24 mouse cellular contexts compared by ENCODE assay signal in the genomic region with DNA sequence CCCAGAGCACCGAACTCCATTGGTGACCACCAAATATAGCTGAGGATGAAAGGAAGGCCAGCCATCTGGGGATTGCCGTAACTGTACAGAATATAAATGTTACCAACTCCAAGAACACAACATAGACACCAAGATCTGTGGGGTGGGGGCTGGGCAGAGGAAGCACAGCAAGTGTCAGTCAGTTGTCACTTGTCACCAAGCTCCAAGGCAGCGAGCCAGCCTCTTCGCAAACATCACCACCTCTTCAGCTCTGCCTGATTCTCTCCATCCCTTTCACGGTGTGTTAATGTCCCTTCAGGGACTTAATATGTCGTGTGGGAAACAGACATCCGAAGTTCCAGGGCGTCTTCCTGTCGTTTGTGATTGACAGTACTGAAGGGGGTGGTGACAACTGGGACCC.
A peak's percentile ranks its signal among the peaks of the same experiment; 100 is the strongest.
DNase-seq lines count a peak whose midpoint lies in the region; ATAC-seq and TF ChIP-seq lines count a peak whose summit lies in the region.
"Had no signal": no experiment of that assay in that cellular context is flagged by ENCODE, and none has a peak within 500 bp of the region (broad histone marks: within the 10 kb centered on the region; RNA-seq: fewer than 3 reads in every experiment).

No protein-coding gene starts in this region.

- no peaks in the 10 kb centered on the region for H3K36me3 ChIP-seq in forebrain, embryonic 13.5 days (ENCODE audit: poor library complexity, severe bottlenecking)
- no peaks in the 10 kb centered on the region for H3K36me3 ChIP-seq in forebrain, embryonic 11.5 days (ENCODE audit: control insufficient read depth, insufficient read depth, low read length)
- H3K36me3 ChIP-seq in forebrain, embryonic 15.5 days, result no peaks in the 10 kb centered on the region
- H3K36me3 ChIP-seq in forebrain, embryonic 12.5 days (replicated peaks), result no peaks in the 10 kb centered on the region
- no peaks in the 10 kb centered on the region for H3K36me3 ChIP-seq in forebrain, postnatal 0 days (ENCODE audit: insufficient read depth)
- H3K36me3 ChIP-seq: embryonic facial prominence, embryonic 13.5 days; embryonic facial prominence, embryonic 15.5 days; G1E had no signal

- ATAC-seq in forebrain, embryonic 13.5 days, result peak; percentile 38; the same call in 1 of the 2 replicates
- ATAC-seq in forebrain, embryonic 11.5 days (replicated peaks; ENCODE audit: low FRiP score), result no peak
- no peak; the same call in 1 of the 2 replicates for ATAC-seq in forebrain, embryonic 15.5 days (replicated peaks)
- ATAC-seq in forebrain, embryonic 12.5 days (ENCODE audit: low FRiP score), result no peak
- ATAC-seq in forebrain, postnatal 0 days, result peak; percentile 20; the same call in 1 of the 2 replicates
- ATAC-seq: activated CD4-positive, CD25-positive, alpha-beta regulatory T cell, adult 4 months; CD4-positive, CD25-positive, alpha-beta regulatory T cell, adult 4 months; Patski had no signal

- no peak overlapping the region for H3K4me3 ChIP-seq in forebrain, embryonic 13.5 days
- no peak overlapping the region for H3K4me3 ChIP-seq in forebrain, embryonic 11.5 days (ENCODE audit: low read depth, low read length)
- H3K4me3 ChIP-seq in forebrain, embryonic 15.5 days, result no peak overlapping the region
- no peak overlapping the region for H3K4me3 ChIP-seq in forebrain, embryonic 12.5 days (replicated peaks)
- H3K4me3 ChIP-seq in forebrain, postnatal 0 days (ENCODE audit: low read depth, low read length), result no peak overlapping the region
- H3K4me3 ChIP-seq: embryonic facial prominence, embryonic 13.5 days; embryonic facial prominence, embryonic 15.5 days; erythroblast, embryonic 14.5 days had no signal

- no peak overlapping the region for H3K4me2 ChIP-seq in forebrain, embryonic 13.5 days
- H3K4me2 ChIP-seq in forebrain, embryonic 11.5 days (ENCODE audit: low read depth, low read length, severe bottlenecking), result no peak overlapping the region
- no peak overlapping the region for H3K4me2 ChIP-seq in forebrain, embryonic 15.5 days (replicated peaks)
- H3K4me2 ChIP-seq in forebrain, embryonic 12.5 days, result no peak overlapping the region
- no peak overlapping the region for H3K4me2 ChIP-seq in forebrain, postnatal 0 days (ENCODE audit: low read depth)
- H3K4me2 ChIP-seq: embryonic facial prominence, embryonic 13.5 days; embryonic facial prominence, embryonic 15.5 days had no signal

- no peak overlapping the region for H3K9ac ChIP-seq in forebrain, embryonic 13.5 days
- H3K9ac ChIP-seq in forebrain, embryonic 11.5 days (ENCODE audit: low read length), result no peak overlapping the region
- H3K9ac ChIP-seq in forebrain, embryonic 15.5 days (replicated peaks), result no peak overlapping the region
- no peak overlapping the region for H3K9ac ChIP-seq in forebrain, embryonic 12.5 days
- H3K9ac ChIP-seq in forebrain, postnatal 0 days, result no peak overlapping the region
- H3K9ac ChIP-seq: embryonic facial prominence, embryonic 13.5 days; embryonic facial prominence, embryonic 15.5 days had no signal

- DNase-seq in forebrain, embryonic 11.5 days (ENCODE audit: low spot score), result no peak
- no peak for DNase-seq in forebrain, postnatal 0 days
- no peak for DNase-seq in right cerebral cortex, postnatal 4 days
- DNase-seq: adrenal gland, adult 8-10 months; adrenal gland, postnatal 14 days; adrenal gland, postnatal 36 days; B cell, adult 2 months; cerebellum, adult 11 months; cerebellum, adult 18-20 months; cerebellum, adult 8-10 months; cerebellum, adult 9-11 months; cerebellum, postnatal 14 days; cerebellum, postnatal 36 days; embryo, embryonic 11 days had no signal

- no peak for TF ChIP-seq CTCF in forebrain, postnatal 0 days (IDR thresholded peaks at IDR 0.05; ENCODE audit: low read depth)

- 73% methylated on average over 9 of the region's 9 CpGs for WGBS in forebrain, embryonic 13.5 days
- 81% methylated on average over 9 of the region's 9 CpGs for WGBS in forebrain, embryonic 11.5 days
- 67% methylated on average over 9 of the region's 9 CpGs for WGBS in forebrain, embryonic 15.5 days
- 83% methylated on average over 9 of the region's 9 CpGs for WGBS in forebrain, embryonic 12.5 days
- WGBS in forebrain, postnatal 0 days, result 59% methylated on average over 9 of the region's 9 CpGs

- no peaks in the 10 kb centered on the region for H3K4me1 ChIP-seq in forebrain, embryonic 13.5 days
- H3K4me1 ChIP-seq in forebrain, embryonic 11.5 days (replicated peaks; ENCODE audit: control insufficient read depth, insufficient read depth, low read length), result no peaks in the 10 kb centered on the region
- peaks cover 11% of the 10 kb centered on the region; the same call in 1 of the 2 replicates for H3K4me1 ChIP-seq in forebrain, embryonic 15.5 days
- peaks cover 9% of the 10 kb centered on the region for H3K4me1 ChIP-seq in forebrain, embryonic 12.5 days
- H3K4me1 ChIP-seq in forebrain, postnatal 0 days (ENCODE audit: insufficient read depth), result no peaks in the 10 kb centered on the region
- H3K4me1 ChIP-seq: embryonic facial prominence, embryonic 15.5 days had no signal

- 0 out of 2 replicates have a peak overlapping the region, but pooled peaks have one; percentile 5 for H3K27ac ChIP-seq in forebrain, embryonic 13.5 days
- no peak overlapping the region for H3K27ac ChIP-seq in forebrain, embryonic 11.5 days (ENCODE audit: low read depth, low read length)
- peak overlapping the region; percentile 68 for H3K27ac ChIP-seq in forebrain, embryonic 15.5 days (replicated peaks)
- no peak overlapping the region for H3K27ac ChIP-seq in forebrain, embryonic 12.5 days
- 0 out of 2 replicates have a peak overlapping the region, but pooled peaks have one; percentile 15 for H3K27ac ChIP-seq in forebrain, postnatal 0 days (ENCODE audit: low read depth, low read length)
- H3K27ac ChIP-seq: embryonic facial prominence, embryonic 13.5 days; embryonic facial prominence, embryonic 15.5 days had no signal

- no peaks in the 10 kb centered on the region for H3K9me3 ChIP-seq in forebrain, embryonic 13.5 days (replicated peaks)
- H3K9me3 ChIP-seq in forebrain, embryonic 11.5 days (ENCODE audit: control insufficient read depth, low read length), result no peaks in the 10 kb centered on the region
- H3K9me3 ChIP-seq in forebrain, embryonic 15.5 days, result no peaks in the 10 kb centered on the region
- no peaks in the 10 kb centered on the region for H3K9me3 ChIP-seq in forebrain, embryonic 12.5 days
- no peaks in the 10 kb centered on the region for H3K9me3 ChIP-seq in forebrain, postnatal 0 days (ENCODE audit: low read length)
- H3K9me3 ChIP-seq: embryonic facial prominence, embryonic 13.5 days; embryonic facial prominence, embryonic 15.5 days had no signal

- H3K27me3 ChIP-seq in forebrain, embryonic 13.5 days, result no peaks in the 10 kb centered on the region
- no peaks in the 10 kb centered on the region for H3K27me3 ChIP-seq in forebrain, embryonic 11.5 days (ENCODE audit: control insufficient read depth, insufficient read depth, low read length)
- H3K27me3 ChIP-seq in forebrain, embryonic 15.5 days, result no peaks in the 10 kb centered on the region
- no peaks in the 10 kb centered on the region for H3K27me3 ChIP-seq in forebrain, embryonic 12.5 days
- H3K27me3 ChIP-seq in forebrain, postnatal 0 days (ENCODE audit: insufficient read depth, low read length), result no peaks in the 10 kb centered on the region
- H3K27me3 ChIP-seq: embryonic facial prominence, embryonic 15.5 days had no signal

Comparison
In these comparisons a context has a peak if more than half of its experiments do, and no peak if none do; other contexts are left out.
1. ATAC-seq: peak in forebrain, embryonic 13.5 days (single experiment) and forebrain, postnatal 0 days (single experiment); none in forebrain, embryonic 11.5 days (single experiment), forebrain, embryonic 15.5 days (single experiment) and forebrain, embryonic 12.5 days (single experiment).
2. H3K27ac ChIP-seq: peak in forebrain, embryonic 13.5 days (single experiment), forebrain, embryonic 15.5 days (single experiment) and forebrain, postnatal 0 days (single experiment); none in forebrain, embryonic 11.5 days (single experiment) and forebrain, embryonic 12.5 days (single experiment).